Mouse (Mus musculus): ENCODE results near the gene Dek.

Dek gene

GRCm38 (mm10) chr13:47105711-47106579, at the start of gene Dek:
Gene Dek, minus strand, starts transcription at chr13:47106201.
- DNase-seq (ENCODE audit: low spot score): peak; percentile 79

GRCm38 (mm10) chr13:47154866-47155265, 48.9 kb upstream of the Dek start:
- DNase-seq (ENCODE audit: low spot score): no peak

GRCm38 (mm10) chr13:47153206-47153605, 47.2 kb upstream of the Dek start:
- DNase-seq (ENCODE audit: low spot score): no peak

GRCm38 (mm10) chr13:47152390-47152789, 46.4 kb upstream of the Dek start:
- no peak for DNase-seq (ENCODE audit: low spot score)

GRCm38 (mm10) chr13:47151060-47151459, 45.1 kb upstream of the Dek start:
- no peak for DNase-seq (ENCODE audit: low spot score)

GRCm38 (mm10) chr13:47149993-47150392, 44.0 kb upstream of the Dek start:
- no peak for DNase-seq (ENCODE audit: low spot score)

- DNase-seq (ENCODE audit: low spot score): no peak
Observed at GRCm38 (mm10) chr13:47148573-47148972, 42.6 kb upstream of the Dek start.

GRCm38 (mm10) chr13:47146388-47146787, 40.4 kb upstream of the Dek start:
- no peak for DNase-seq (ENCODE audit: low spot score)

- no peak for DNase-seq (ENCODE audit: low spot score)
Observed at GRCm38 (mm10) chr13:47145939-47146338, 39.9 kb upstream of the Dek start.

- no peak for DNase-seq (ENCODE audit: low spot score)
Observed at GRCm38 (mm10) chr13:47142764-47143163, 36.8 kb upstream of the Dek start.

GRCm38 (mm10) chr13:47135741-47136140, 29.7 kb upstream of the Dek start:
- no peak for DNase-seq (ENCODE audit: low spot score)

GRCm38 (mm10) chr13:47134836-47135235, 28.8 kb upstream of the Dek start:
- DNase-seq (ENCODE audit: low spot score): no peak

- DNase-seq (ENCODE audit: low spot score): no peak
Observed at GRCm38 (mm10) chr13:47133058-47133457, 27.1 kb upstream of the Dek start.

- no peak for DNase-seq (ENCODE audit: low spot score)
Observed at GRCm38 (mm10) chr13:47129090-47129489, 23.1 kb upstream of the Dek start.

GRCm38 (mm10) chr13:47125595-47125994, 19.6 kb upstream of the Dek start:
- no peak for DNase-seq (ENCODE audit: low spot score)

- DNase-seq (ENCODE audit: low spot score): no peak
Observed at GRCm38 (mm10) chr13:47124986-47125385, 19.0 kb upstream of the Dek start.

- no peak for DNase-seq (ENCODE audit: low spot score)
Observed at GRCm38 (mm10) chr13:47124449-47124848, 18.4 kb upstream of the Dek start.

GRCm38 (mm10) chr13:47122537-47123430, 16.8 kb upstream of the Dek start, which contains the start of gene Rnf144b:
Gene Rnf144b, plus strand, starts transcription at chr13:47122656.
- DNase-seq (ENCODE audit: low spot score): peak; percentile 69

- no peak for DNase-seq (ENCODE audit: low spot score)
Observed at GRCm38 (mm10) chr13:47121333-47121889, 15.4 kb upstream of the Dek start.

- DNase-seq (ENCODE audit: low spot score): no peak
Observed at GRCm38 (mm10) chr13:47116000-47116399, 10.0 kb upstream of the Dek start.

GRCm38 (mm10) chr13:47112924-47113323, 6.9 kb upstream of the Dek start:
- no peak for DNase-seq (ENCODE audit: low spot score)

GRCm38 (mm10) chr13:47112056-47112455, 6.1 kb upstream of the Dek start:
- DNase-seq (ENCODE audit: low spot score): no peak
